Mouse (Mus musculus) embryo, embryonic 10.5 days (tissue): ENCODE measurements around the gene Pitpna.
A peak's percentile ranks its signal among the peaks of the same experiment; 100 is the strongest.
"Not testable (repeated sequence)": the region's sequence is repeated elsewhere in the genome, so short reads cannot be mapped to it uniquely, and the experiment has no call there.

Experiments
- DNase-seq: peaks from one replicate; pipeline ENCODE4 v3.0.0-alpha.2; 2015; ENCODE audit warnings: low spot score

Pitpna gene

GRCm38 (mm10) chr11:75587493-75588284 is at the start of gene Pitpna:
Gene Pitpna (plus strand): TSS chr11:75588097.
- DNase-seq: peak; percentile 95

- DNase-seq: no peak
Observed at GRCm38 (mm10) chr11:75538184-75538969, 49.5 kb upstream of the Pitpna start.

GRCm38 (mm10) chr11:75538970-75539299 is 49.0 kb upstream of the Pitpna start:
- DNase-seq: no peak

- no peak for DNase-seq
Observed at GRCm38 (mm10) chr11:75540209-75540608, 47.7 kb upstream of the Pitpna start.

GRCm38 (mm10) chr11:75540710-75541581 is 47.0 kb upstream of the Pitpna start:
- no peak for DNase-seq

- no peak for DNase-seq
Observed at GRCm38 (mm10) chr11:75544713-75545112, 43.2 kb upstream of the Pitpna start.

GRCm38 (mm10) chr11:75546057-75546456 is 41.8 kb upstream of the Pitpna start:
- DNase-seq: no peak

GRCm38 (mm10) chr11:75549658-75550111 is 38.2 kb upstream of the Pitpna start:
- DNase-seq: peak; percentile 36

GRCm38 (mm10) chr11:75550200-75550946 is 37.5 kb upstream of the Pitpna start:
- no peak for DNase-seq

- DNase-seq: no peak
Observed at GRCm38 (mm10) chr11:75551321-75551720, 36.6 kb upstream of the Pitpna start.

GRCm38 (mm10) chr11:75551961-75552441 is 35.9 kb upstream of the Pitpna start:
- no peak for DNase-seq

- DNase-seq: no peak
Observed at GRCm38 (mm10) chr11:75552906-75553482, 34.9 kb upstream of the Pitpna start.

GRCm38 (mm10) chr11:75556006-75556405 is 31.9 kb upstream of the Pitpna start:
- DNase-seq: not testable (repeated sequence)

GRCm38 (mm10) chr11:75557142-75557541 is 30.8 kb upstream of the Pitpna start:
- no peak for DNase-seq

- no peak for DNase-seq
Observed at GRCm38 (mm10) chr11:75558101-75558500, 29.8 kb upstream of the Pitpna start.

- no peak for DNase-seq
Observed at GRCm38 (mm10) chr11:75559870-75560504, 27.9 kb upstream of the Pitpna start.

GRCm38 (mm10) chr11:75560530-75561409 is 27.1 kb upstream of the Pitpna start:
- DNase-seq: no peak

- no peak for DNase-seq
Observed at GRCm38 (mm10) chr11:75561410-75561791, 26.5 kb upstream of the Pitpna start.

- no peak for DNase-seq
Observed at GRCm38 (mm10) chr11:75562840-75563239, 25.1 kb upstream of the Pitpna start.
